Mouse (Mus musculus) limb, embryonic 11.5 days (tissue): Measurements from ENCODE around the gene Irf2bp2. TPM values are rescaled to one million over a fixed set of nuclear protein-coding genes. Genes with fewer than 3 reads are reported as not detected.

Experiments used
- ATAC-seq: fragments of 200-750 bp; cut with Nextera tagmentation; 2 replicates; pipeline ENCODE4 v1.8.0; 2017; ENCODE audit warnings: low read depth; ENCODE audit not compliant: insufficient number of reproducible peaks, low FRiP score, low TSS enrichment
- DNase-seq: peaks from one replicate; pipeline ENCODE4 v3.0.0-alpha.2; 2015; ENCODE audit warnings: low spot score
- H3K27ac ChIP-seq: fragments of 300-500 bp; sonication (generic); replicated peaks from 2 replicates; pipeline ENCODE4 v1.5.1; 2014; ENCODE audit warnings: low read depth, mild to moderate bottlenecking, low read length
- H3K27me3 ChIP-seq: fragments of 300-500 bp; sonication (generic); 2 replicates; pipeline ENCODE4 v1.6.1; 2014; ENCODE audit warnings: mild to moderate bottlenecking, low read length, mixed read lengths; ENCODE audit not compliant: control insufficient read depth, insufficient read depth
- H3K36me3 ChIP-seq: fragments of 300-500 bp; sonication (generic); 2 replicates; pipeline ENCODE4 v1.6.1; 2014; ENCODE audit warnings: mild to moderate bottlenecking, low read length, moderate library complexity, mixed read lengths; ENCODE audit not compliant: control insufficient read depth, insufficient read depth
- H3K4me1 ChIP-seq: fragments of 300-500 bp; sonication (generic); 2 replicates; pipeline ENCODE4 v1.6.1; 2014; ENCODE audit warnings: low read length, mixed read lengths; ENCODE audit not compliant: control insufficient read depth, insufficient read depth
- H3K4me2 ChIP-seq: fragments of 300-500 bp; sonication (generic); 2 replicates; pipeline ENCODE4 v1.6.1; 2014; ENCODE audit warnings: low read depth, mild to moderate bottlenecking, moderate library complexity; ENCODE audit not compliant: severe bottlenecking
- H3K4me3 ChIP-seq: fragments of 300-500 bp; sonication (generic); 2 replicates; pipeline ENCODE4 v1.5.1; 2014; ENCODE audit warnings: low read depth, low read length
- H3K9ac ChIP-seq: fragments of 300-500 bp; sonication (generic); 2 replicates; pipeline ENCODE4 v1.6.1; 2014; ENCODE audit warnings: mild to moderate bottlenecking, low read length
- H3K9me3 ChIP-seq: fragments of 300-500 bp; sonication (generic); 2 replicates; pipeline ENCODE4 v1.6.1; 2016; ENCODE audit warnings: low read length; ENCODE audit not compliant: control insufficient read depth
- WGBS: fragments of 180-500 bp; shearing (Covaris S2); extraction: QIAGEN DNeasy Blood & Tissue Kit; methylation state at CpG from one replicate; pipeline ENCODE4 v1.1.7; 2014; 5-methylcytosine and 5-hydroxymethylcytosine counted together
- polyA plus RNA-seq: library from polyadenylated mRNA; unstranded; fragments of >200 nt; fragmentation: Nextera tagmentation; extraction: Ambion mirVana; gene quantifications from 2 replicates; pipeline ENCODE4 v1.2.1, GENCODE M21; 2014

The Irf2bp2 gene
- polyA plus RNA-seq, 1 experiment from 2014 or later, result 5.6 TPM

DNA sequence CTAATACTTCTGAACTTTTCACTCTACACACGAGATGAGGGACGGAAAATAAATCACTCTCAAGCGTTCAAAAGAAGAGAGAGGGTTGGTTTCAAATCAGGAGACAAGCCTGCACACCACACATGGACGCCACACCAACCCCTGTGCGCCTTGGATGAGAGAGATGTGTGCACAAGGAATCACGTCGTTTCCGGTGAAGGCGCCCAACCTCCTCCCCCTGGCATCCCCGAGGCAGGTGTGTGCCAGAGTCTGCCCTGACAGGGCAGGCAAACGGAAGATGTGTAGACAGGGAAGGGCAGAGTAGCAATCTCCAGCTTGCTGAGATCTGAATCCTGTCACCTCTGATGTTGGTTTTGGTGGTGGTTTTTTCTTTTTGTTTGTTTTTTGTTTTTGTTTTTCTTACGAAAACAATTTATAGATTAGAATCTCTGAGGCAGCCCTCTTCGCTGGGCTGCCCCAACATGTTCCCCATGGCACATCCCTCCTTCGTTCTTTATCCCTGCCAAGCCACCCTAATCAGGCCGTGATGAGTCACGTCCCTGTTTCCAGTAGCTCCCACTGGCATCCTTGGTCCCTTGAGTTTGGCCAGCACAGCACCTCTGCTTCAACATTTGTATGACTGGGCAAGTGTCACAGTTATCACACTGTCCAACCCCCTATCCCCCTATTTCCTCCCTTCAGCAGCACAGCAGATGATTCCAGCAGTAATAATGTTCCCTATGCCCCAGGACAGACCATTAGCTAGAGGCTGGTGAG lies 18.7 kb downstream of the Irf2bp2 start:
- 84% methylated on average over 16 of the region's 16 CpGs for WGBS
- no peaks in the 10 kb centered on the region for H3K9me3 ChIP-seq
- H3K4me1 ChIP-seq, result no peaks in the 10 kb centered on the region
- no peak overlapping the region for H3K4me2 ChIP-seq
- no peak overlapping the region for H3K9ac ChIP-seq
- H3K27ac ChIP-seq, result no peak overlapping the region
- ATAC-seq (no peak), DNase-seq (no peak)
- no peak overlapping the region for H3K4me3 ChIP-seq
- H3K27me3 ChIP-seq, result no peaks in the 10 kb centered on the region
- no peaks in the 10 kb centered on the region for H3K36me3 ChIP-seq

GRCm38 (mm10) chr8:126573878-126574277 lies 19.9 kb downstream of the Irf2bp2 start:
- no peaks in the 10 kb centered on the region for H3K36me3 ChIP-seq
- WGBS, result 91% methylated on average over 4 of the region's 4 CpGs
- no peak for ATAC-seq

GRCm38 (mm10) chr8:126573079-126573694 lies 20.6 kb downstream of the Irf2bp2 start:
- H3K4me3 ChIP-seq, result no peak overlapping the region
- DNase-seq, result no peak
- no peak overlapping the region for H3K4me2 ChIP-seq
- no peak overlapping the region for H3K27ac ChIP-seq
- H3K9me3 ChIP-seq, result no peaks in the 10 kb centered on the region
- no peak overlapping the region for H3K9ac ChIP-seq
- no peaks in the 10 kb centered on the region; the same call in 1 of the 2 replicates for H3K4me1 ChIP-seq
- ATAC-seq, result no peak
- H3K27me3 ChIP-seq, result no peaks in the 10 kb centered on the region
- no peaks in the 10 kb centered on the region for H3K36me3 ChIP-seq
- 91% methylated on average over 6 of the region's 6 CpGs for WGBS

More at GRCm38 (mm10) chr8:126573878-126574277, 19.9 kb downstream of the Irf2bp2 start:
- H3K9me3 ChIP-seq, result no peaks in the 10 kb centered on the region
- DNase-seq, result no peak
- H3K4me3 ChIP-seq, result no peak overlapping the region
- H3K9ac ChIP-seq, result no peak overlapping the region
- no peaks in the 10 kb centered on the region for H3K27me3 ChIP-seq
- H3K27ac ChIP-seq, result no peak overlapping the region
- no peak overlapping the region for H3K4me2 ChIP-seq
- no peaks in the 10 kb centered on the region for H3K4me1 ChIP-seq

- no peak overlapping the region for H3K27ac ChIP-seq
Observed at GRCm38 (mm10) chr8:126571065-126571660, 22.6 kb downstream of the Irf2bp2 start.

GRCm38 (mm10) chr8:126570521-126571040 lies 23.2 kb downstream of the Irf2bp2 start:
- WGBS, result 68% methylated on average over 9 of the region's 9 CpGs
- Histone ChIP-seq H3K4me3 (no peak overlapping the region), H3K9me3 (no peaks in the 10 kb centered on the region), H3K36me3 (no peaks in the 10 kb centered on the region), H3K27me3 (no peaks in the 10 kb centered on the region), H3K4me1 (peaks cover 11% of the 10 kb centered on the region; the same call in 1 of the 2 replicates), H3K9ac (no peak overlapping the region), H3K27ac (no peak overlapping the region), H3K4me2 (no peak overlapping the region)
- ATAC-seq, result no peak
- DNase-seq, result no peak

More at GRCm38 (mm10) chr8:126571065-126571660, 22.6 kb downstream of the Irf2bp2 start:
- H3K36me3 ChIP-seq, result no peaks in the 10 kb centered on the region
- WGBS, result 87% methylated on average over 15 of the region's 15 CpGs
- H3K27me3 ChIP-seq, result no peaks in the 10 kb centered on the region
- no peak overlapping the region for H3K4me3 ChIP-seq
- ATAC-seq, result no peak
- peaks cover 7% of the 10 kb centered on the region; the same call in 1 of the 2 replicates for H3K4me1 ChIP-seq
- no peaks in the 10 kb centered on the region for H3K9me3 ChIP-seq
- no peak for DNase-seq
- no peak overlapping the region for H3K4me2 ChIP-seq
- no peak overlapping the region for H3K9ac ChIP-seq

- H3K36me3 ChIP-seq, result no peaks in the 10 kb centered on the region
- ATAC-seq (no peak), DNase-seq (no peak)
- no peaks in the 10 kb centered on the region for H3K27me3 ChIP-seq
- no peak overlapping the region for H3K4me2 ChIP-seq
- no peak overlapping the region for H3K4me3 ChIP-seq
- H3K4me1 ChIP-seq, result peaks cover 11% of the 10 kb centered on the region; the same call in 1 of the 2 replicates
- H3K27ac ChIP-seq, result no peak overlapping the region
- WGBS, result 70% methylated on average over 3 of the region's 3 CpGs
- H3K9ac ChIP-seq, result no peak overlapping the region
- H3K9me3 ChIP-seq, result no peaks in the 10 kb centered on the region
Observed at GRCm38 (mm10) chr8:126570046-126570445, 23.7 kb downstream of the Irf2bp2 start.

DNA sequence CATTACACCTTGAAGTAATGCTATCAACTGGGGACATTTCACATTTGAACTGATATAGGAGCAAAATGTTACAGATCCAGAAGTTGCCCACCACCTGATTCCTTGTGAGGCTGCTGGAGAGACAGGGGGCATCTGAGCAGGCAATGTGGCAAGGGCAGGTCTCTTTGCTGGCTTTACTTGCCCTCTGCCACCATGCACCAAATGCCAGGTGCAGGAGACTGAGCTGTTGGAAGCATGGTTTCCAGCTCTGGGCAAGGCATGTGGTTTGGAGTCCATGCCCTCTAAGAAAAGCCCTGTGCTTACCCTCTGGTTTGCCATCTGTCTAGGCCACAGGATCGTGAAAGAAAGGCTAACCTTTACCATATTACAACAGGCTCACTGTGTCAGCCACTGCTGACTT lies 24.1 kb downstream of the Irf2bp2 start:
- Histone ChIP-seq H3K9me3 (no peaks in the 10 kb centered on the region), H3K4me2 (no peak overlapping the region), H3K27me3 (no peaks in the 10 kb centered on the region), H3K9ac (no peak overlapping the region), H3K4me1 (peaks cover 11% of the 10 kb centered on the region; the same call in 1 of the 2 replicates), H3K4me3 (no peak overlapping the region), H3K27ac (no peak overlapping the region), H3K36me3 (no peaks in the 10 kb centered on the region)
- ATAC-seq (no peak), DNase-seq (no peak)
- 71% methylated on average over 1 of the region's 1 CpGs for WGBS

DNA sequence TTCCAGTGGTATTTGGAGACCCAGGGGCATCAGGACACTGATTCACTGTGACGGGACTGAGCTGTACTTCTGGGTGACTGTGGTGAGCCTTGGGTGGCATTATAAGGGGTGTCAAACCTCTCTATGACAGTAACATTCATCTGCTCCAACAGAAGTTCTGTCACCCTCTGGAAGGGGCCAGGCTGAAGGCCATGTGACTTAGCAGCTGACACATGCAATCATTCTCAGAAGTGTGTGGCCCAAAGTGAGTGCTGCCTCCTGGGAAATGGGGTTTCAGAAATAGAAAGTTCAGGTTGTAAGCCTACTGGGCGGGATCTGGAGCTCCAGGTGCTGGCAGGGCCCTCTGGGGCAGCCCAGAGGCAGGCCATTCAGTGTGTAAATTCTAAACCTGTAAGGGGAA lies 26.1 kb downstream of the Irf2bp2 start:
- H3K4me2 ChIP-seq, result no peak overlapping the region
- no peak overlapping the region for H3K4me3 ChIP-seq
- H3K4me1 ChIP-seq, result peaks cover 11% of the 10 kb centered on the region; the same call in 1 of the 2 replicates
- H3K27ac ChIP-seq, result no peak overlapping the region
- 72% methylated on average over 2 of the region's 2 CpGs for WGBS
- ATAC-seq, result no peak
- no peaks in the 10 kb centered on the region for H3K36me3 ChIP-seq
- H3K9me3 ChIP-seq, result no peaks in the 10 kb centered on the region
- no peak overlapping the region for H3K9ac ChIP-seq
- DNase-seq, result no peak
- no peaks in the 10 kb centered on the region for H3K27me3 ChIP-seq
